Mouse (Mus musculus) midbrain, embryonic 10.5 days (tissue): Measurements from ENCODE around the gene Thrsp. TPM values are rescaled to one million over a fixed set of nuclear protein-coding genes. Genes with fewer than 3 reads are reported as not detected.
A peak's percentile ranks its signal among the peaks of the same experiment; 100 is the strongest.

Experiments used
- DNase-seq: peaks from one replicate; pipeline ENCODE4 v3.0.0-alpha.2; 2017; ENCODE audit warnings: low spot score
- H3K27ac ChIP-seq: fragments of 300-500 bp; sonication (generic); replicated peaks from 2 replicates; pipeline ENCODE4 v1.5.1; 2016; ENCODE audit warnings: mild to moderate bottlenecking
- H3K27me3 ChIP-seq: fragments of 300-500 bp; sonication (generic); 2 replicates; pipeline ENCODE4 v1.6.1; 2016; ENCODE audit warnings: low read depth, mild to moderate bottlenecking; ENCODE audit not compliant: poor library complexity, severe bottlenecking
- H3K36me3 ChIP-seq: fragments of 300-500 bp; sonication (generic); 2 replicates; pipeline ENCODE4 v1.6.1; 2016; ENCODE audit warnings: mild to moderate bottlenecking, moderate library complexity
- H3K4me1 ChIP-seq: fragments of 300-500 bp; sonication (generic); 2 replicates; pipeline ENCODE4 v1.6.1; 2016
- H3K4me3 ChIP-seq: fragments of 300-500 bp; sonication (generic); 2 replicates; pipeline ENCODE4 v1.5.1; 2016; ENCODE audit warnings: mild to moderate bottlenecking, moderate library complexity
- H3K9me3 ChIP-seq: fragments of 300-500 bp; sonication (generic); replicated peaks from 2 replicates; pipeline ENCODE4 v1.6.1; 2016; ENCODE audit warnings: mild to moderate bottlenecking
- WGBS: fragments of 180-500 bp; shearing (Covaris S2); methylation state at CpG from one replicate; pipeline ENCODE4 v1.1.7; 2016; 5-methylcytosine and 5-hydroxymethylcytosine counted together
- polyA plus RNA-seq: library from polyadenylated mRNA; unstranded; fragments of >200 nt; fragmentation: Nextera tagmentation; extraction: Ambion mirVana; gene quantifications from 2 replicates; pipeline ENCODE4 v1.2.1, GENCODE M21; 2016

The Thrsp gene
- polyA plus RNA-seq, 1 experiment from 2014 or later: 0.51 TPM

DNA sequence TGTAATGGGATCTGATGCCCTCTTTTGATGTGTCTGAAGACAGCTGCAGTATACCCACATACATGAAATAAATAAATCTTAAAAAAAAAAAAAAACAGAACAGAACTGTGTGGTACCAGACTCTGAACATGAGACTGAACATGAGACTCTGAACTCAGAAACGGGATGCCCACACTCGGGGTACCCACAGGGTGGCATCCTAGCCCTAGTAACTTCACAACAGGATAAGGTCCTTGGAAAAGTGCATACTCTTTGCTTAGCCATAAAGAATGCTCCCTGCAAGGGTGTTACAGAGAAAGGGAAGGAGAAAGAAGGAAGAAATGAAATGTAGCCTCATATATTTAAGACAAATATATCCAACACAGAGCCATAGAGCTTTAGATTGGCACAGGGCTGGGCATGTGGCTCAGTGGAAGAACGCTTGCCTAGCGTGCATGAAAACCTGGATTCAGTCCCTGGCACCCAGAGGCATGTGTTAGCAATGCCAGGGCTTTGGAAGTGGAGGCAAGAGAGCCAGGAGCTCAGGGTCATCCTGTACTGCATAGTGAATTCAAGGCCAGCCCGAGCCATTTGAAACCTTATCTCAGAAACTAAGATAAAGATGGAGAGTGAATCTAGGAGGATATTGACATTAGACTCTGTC, 10.4 kb upstream of the Thrsp start:
- H3K27me3 ChIP-seq: no peaks in the 10 kb centered on the region
- no peaks in the 10 kb centered on the region for H3K9me3 ChIP-seq
- no peak for DNase-seq
- peaks cover 22% of the 10 kb centered on the region for H3K4me1 ChIP-seq
- H3K4me3 ChIP-seq: no peak overlapping the region
- H3K36me3 ChIP-seq: no peaks in the 10 kb centered on the region
- H3K27ac ChIP-seq: no peak overlapping the region
- WGBS: 87% methylated on average over 5 of the region's 5 CpGs

DNA sequence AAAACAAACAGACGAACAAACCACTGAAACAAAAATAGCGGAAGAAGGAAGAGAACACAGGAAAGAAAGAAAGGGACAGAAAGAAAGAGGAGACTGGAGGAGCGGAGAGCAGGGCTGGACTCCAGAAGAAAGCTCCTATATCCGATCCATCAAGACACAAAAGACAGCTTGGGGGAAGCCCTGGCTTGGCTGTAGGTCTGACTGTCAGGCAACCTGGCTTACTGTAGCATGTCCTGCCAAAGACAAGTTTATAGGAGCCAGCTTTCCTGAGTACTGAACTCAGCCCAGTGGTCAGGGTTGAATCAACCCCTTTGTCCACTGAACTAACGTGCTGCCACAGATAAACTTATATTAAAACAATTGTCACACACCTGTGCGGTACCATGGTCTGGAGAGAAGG, 9.8 kb upstream of the Thrsp start:
- H3K4me3 ChIP-seq: no peak overlapping the region
- no peaks in the 10 kb centered on the region for H3K27me3 ChIP-seq
- no peak for DNase-seq
- H3K27ac ChIP-seq: no peak overlapping the region
- H3K36me3 ChIP-seq: no peaks in the 10 kb centered on the region
- WGBS: 84% methylated on average over 6 of the region's 6 CpGs
- peaks cover 22% of the 10 kb centered on the region for H3K4me1 ChIP-seq
- H3K9me3 ChIP-seq: no peaks in the 10 kb centered on the region

DNA sequence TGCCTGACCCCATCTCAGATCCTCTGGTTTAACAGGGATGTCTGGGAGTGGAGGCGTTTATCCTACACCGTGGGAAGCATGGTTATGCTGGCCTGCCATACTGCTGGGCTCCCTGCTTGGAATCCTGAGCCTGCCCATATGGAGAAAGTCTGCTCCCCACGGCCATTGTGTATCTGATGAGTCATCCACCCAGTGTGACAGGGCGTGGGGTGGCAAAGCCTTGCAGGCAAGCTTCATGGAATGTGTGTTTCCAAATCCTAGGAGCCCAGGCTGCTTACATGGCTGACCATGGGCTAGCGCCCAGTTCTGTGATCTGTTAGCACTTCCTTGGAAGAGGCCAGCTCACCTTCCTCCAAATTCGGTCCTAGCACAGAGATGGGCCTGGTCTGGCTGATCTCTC, 9.0 kb upstream of the Thrsp start:
- H3K27ac ChIP-seq: no peak overlapping the region
- 77% methylated on average over 6 of the region's 6 CpGs for WGBS
- H3K4me3 ChIP-seq: no peak overlapping the region
- no peaks in the 10 kb centered on the region for H3K9me3 ChIP-seq
- H3K4me1 ChIP-seq: peaks cover 19% of the 10 kb centered on the region
- no peaks in the 10 kb centered on the region for H3K36me3 ChIP-seq
- no peaks in the 10 kb centered on the region for H3K27me3 ChIP-seq
- no peak for DNase-seq

DNA sequence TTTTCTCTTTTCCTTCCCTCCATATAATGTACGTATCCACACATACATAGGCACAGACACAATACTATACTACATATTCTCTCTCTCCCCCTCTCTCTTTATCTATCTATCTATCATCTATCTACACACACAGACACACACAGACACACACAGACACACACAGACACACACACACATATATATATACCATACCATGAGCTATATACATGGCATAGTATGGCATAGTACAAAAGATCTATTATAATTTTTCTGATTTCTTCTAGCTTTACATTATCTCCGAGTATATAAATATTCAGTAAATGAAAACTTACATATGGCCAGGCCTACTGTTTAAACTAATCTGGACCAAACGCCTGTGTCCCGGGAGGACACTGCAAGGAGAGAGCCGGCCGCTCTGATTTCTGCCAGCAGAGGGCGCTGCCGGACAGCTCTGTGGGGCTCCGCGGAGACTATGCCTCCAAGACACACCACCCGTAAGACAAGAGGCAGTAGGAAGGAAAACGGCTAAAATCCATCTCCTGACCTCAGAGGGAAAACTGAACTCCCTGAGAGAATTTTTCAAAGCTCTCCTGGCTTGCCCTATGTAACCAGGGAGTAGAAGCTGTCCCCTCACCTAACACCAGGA, 7.2 kb upstream of the Thrsp start:
- H3K36me3 ChIP-seq: no peaks in the 10 kb centered on the region
- DNase-seq: peak; percentile 89
- 0 out of 2 replicates have a peak overlapping the region, but pooled peaks have one; percentile 34 for H3K27ac ChIP-seq
- peaks cover 11% of the 10 kb centered on the region for H3K4me1 ChIP-seq
- no peak overlapping the region for H3K4me3 ChIP-seq
- H3K27me3 ChIP-seq: no peaks in the 10 kb centered on the region
- WGBS: 9% methylated on average over 12 of the region's 12 CpGs
- no peaks in the 10 kb centered on the region for H3K9me3 ChIP-seq

DNA sequence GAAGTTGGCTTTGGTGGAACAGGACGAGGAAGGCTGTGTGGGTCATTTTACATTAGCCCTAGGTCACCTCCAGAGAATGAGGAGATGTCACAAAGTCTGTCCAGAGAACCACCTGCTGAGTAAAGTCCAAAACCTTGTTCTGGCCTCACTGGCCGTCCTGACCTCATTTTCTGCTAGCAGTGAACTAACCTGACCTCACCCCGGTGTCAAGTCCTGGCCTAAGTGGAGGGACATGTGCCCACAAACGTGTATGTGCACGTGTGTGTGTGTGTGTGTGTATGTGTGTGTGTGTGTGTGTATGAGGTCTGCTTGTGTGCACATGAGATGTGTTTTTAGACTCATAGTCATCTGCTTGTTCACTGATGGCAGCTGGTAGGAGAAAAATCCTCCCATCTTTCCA, 6.2 kb upstream of the Thrsp start:
- Histone ChIP-seq H3K4me3 (no peak overlapping the region), H3K9me3 (no peaks in the 10 kb centered on the region), H3K36me3 (no peaks in the 10 kb centered on the region), H3K4me1 (peaks cover 8% of the 10 kb centered on the region; the same call in 1 of the 2 replicates), H3K27me3 (no peaks in the 10 kb centered on the region), H3K27ac (no peak overlapping the region)
- DNase-seq: no peak
- 68% methylated on average over 5 of the region's 5 CpGs for WGBS

DNA sequence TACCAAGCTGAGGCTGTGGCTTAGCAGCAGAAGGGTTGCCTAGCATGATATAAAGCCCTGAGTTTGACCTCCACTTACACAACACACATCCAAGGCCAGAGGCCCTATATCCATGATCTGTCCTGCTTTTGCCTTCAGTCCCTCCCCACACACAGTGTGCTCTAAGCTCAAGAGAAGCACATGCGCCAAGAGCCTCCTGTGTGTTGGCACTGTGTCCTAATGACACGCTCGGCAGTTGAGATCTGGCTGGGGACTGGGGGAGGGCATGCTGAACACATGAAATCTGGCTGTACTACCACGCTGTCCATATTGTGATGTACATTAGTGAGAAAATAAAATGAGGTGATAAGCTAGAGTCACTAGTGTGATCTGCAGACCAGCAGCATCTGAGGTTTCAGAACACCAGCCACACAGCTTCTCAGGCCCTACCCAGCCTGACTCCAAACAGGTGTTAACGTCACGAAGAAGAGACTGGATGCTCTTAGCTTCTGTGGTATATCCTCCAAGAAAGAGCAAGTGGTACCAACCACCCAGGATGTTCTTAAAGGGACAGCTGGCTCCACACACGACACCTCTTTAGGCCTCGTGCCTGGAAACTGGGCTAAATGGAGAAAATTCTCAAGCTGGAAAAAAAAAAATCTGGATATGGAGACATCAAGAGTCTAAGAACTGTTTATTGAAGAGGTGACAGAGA, 3.6 kb upstream of the Thrsp start:
- no peak for DNase-seq
- WGBS: 91% methylated on average over 8 of the region's 8 CpGs
- Histone ChIP-seq H3K27me3 (no peaks in the 10 kb centered on the region), H3K4me1 (peaks cover 10% of the 10 kb centered on the region; the same call in 1 of the 2 replicates), H3K36me3 (no peaks in the 10 kb centered on the region), H3K9me3 (no peaks in the 10 kb centered on the region), H3K4me3 (no peak overlapping the region), H3K27ac (no peak overlapping the region)

DNA sequence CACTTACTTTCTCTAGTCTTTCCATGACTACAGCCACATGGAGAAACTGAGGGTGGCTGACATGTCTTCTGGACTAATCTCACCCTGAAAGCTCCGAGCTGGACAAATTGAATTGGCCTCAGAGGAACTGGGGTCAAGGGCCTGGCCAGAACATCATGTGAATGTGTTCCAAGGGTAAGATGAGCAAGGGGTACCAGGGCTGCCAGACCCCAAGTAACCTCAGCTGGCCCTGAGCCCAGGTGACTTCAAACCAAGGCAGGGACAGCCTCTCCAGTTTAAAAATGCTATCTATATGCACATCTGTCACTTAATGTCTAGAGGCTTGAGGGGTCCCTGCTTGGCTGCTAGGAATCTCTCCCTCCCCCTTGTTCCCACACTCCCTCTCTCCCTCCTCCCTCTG, 2.9 kb upstream of the Thrsp start:
- H3K27ac ChIP-seq: no peak overlapping the region
- no peaks in the 10 kb centered on the region for H3K27me3 ChIP-seq
- H3K4me3 ChIP-seq: no peak overlapping the region
- H3K36me3 ChIP-seq: no peaks in the 10 kb centered on the region
- peaks cover 10% of the 10 kb centered on the region; the same call in 1 of the 2 replicates for H3K4me1 ChIP-seq
- DNase-seq: no peak
- H3K9me3 ChIP-seq: no peaks in the 10 kb centered on the region
- 66% methylated on average over 1 of the region's 1 CpGs for WGBS

DNA sequence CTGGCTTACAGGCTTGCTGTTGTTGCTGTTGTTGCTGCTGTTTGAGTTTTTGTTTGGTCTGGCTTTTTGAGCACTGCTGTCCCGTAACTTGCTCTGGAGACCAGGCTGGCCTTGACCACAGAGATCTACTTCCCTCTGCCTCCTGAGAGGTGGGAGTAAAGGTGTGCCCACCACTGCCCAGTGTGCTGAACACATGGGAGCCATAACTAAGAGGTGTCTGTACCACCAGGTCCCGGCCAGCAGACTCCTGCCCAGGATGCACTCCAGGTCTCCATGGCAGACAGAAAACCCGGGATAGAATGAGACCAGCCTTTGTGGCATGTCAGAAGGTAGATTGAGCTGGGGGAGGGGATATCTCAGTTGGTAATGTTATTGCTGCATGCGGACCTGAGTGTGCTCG, 1.6 kb upstream of the Thrsp start:
- WGBS: 92% methylated on average over 5 of the region's 5 CpGs

DNA sequence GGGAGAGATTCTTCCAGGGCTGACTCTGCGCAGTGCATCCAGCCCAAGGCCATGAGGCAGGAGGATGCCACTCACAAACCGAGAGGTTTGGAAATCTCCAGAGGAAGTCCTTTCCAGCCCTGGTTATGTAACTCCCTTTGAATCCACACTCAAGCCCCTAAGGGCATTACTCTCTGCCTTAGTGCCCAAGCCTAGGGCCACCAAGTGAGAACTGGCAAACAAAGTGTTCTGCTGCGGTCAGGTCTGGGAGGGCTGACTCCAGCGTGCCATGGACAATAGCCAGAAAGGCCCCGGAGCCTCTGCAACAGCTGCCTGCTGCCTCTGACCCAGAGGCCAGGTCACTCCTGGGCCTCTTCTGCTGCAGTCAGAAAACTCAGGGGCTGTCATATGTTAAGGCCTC, 1.2 kb upstream of the Thrsp start:
- DNase-seq: no peak
- H3K4me1 ChIP-seq: peaks cover 8% of the 10 kb centered on the region; the same call in 1 of the 2 replicates
- WGBS: 81% methylated on average over 5 of the region's 5 CpGs
- H3K27me3 ChIP-seq: no peaks in the 10 kb centered on the region
- no peak overlapping the region for H3K4me3 ChIP-seq
- H3K36me3 ChIP-seq: no peaks in the 10 kb centered on the region
- no peak overlapping the region; the same call in 1 of the 2 replicates for H3K27ac ChIP-seq
- no peaks in the 10 kb centered on the region for H3K9me3 ChIP-seq

More for the DNA sequence above, 1.6 kb upstream of the Thrsp start:
- Histone ChIP-seq H3K27me3 (no peaks in the 10 kb centered on the region), H3K4me1 (peaks cover 8% of the 10 kb centered on the region; the same call in 1 of the 2 replicates), H3K4me3 (no peak overlapping the region), H3K27ac (no peak overlapping the region), H3K36me3 (no peaks in the 10 kb centered on the region), H3K9me3 (no peaks in the 10 kb centered on the region)
- no peak for DNase-seq

DNA sequence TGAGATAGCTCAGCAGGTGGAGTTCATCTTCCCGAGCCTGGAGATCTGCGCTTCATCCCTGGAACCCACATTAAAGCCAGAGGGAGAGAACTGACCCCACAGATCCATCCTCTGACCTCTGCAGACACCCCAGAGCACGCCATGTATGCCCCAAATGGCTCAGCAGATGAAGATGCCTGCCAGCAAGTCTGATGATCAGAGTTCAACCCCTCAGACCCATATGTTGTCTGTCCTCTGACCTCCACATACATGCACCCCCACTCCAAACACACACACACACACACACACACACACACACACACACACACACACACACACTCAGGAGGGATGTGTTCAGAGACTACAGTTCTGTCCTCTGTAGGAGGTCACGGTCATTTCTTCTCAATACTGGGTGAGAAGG, 1.1 kb downstream of the Thrsp start:
- Histone ChIP-seq H3K27me3 (no peaks in the 10 kb centered on the region), H3K36me3 (peaks cover 13% of the 10 kb centered on the region; the same call in 1 of the 2 replicates), H3K9me3 (no peaks in the 10 kb centered on the region), H3K4me1 (peaks cover 8% of the 10 kb centered on the region; the same call in 1 of the 2 replicates), H3K4me3 (no peak overlapping the region), H3K27ac (no peak overlapping the region)
- WGBS: 87% methylated on average over 4 of the region's 4 CpGs
- no peak for DNase-seq

DNA sequence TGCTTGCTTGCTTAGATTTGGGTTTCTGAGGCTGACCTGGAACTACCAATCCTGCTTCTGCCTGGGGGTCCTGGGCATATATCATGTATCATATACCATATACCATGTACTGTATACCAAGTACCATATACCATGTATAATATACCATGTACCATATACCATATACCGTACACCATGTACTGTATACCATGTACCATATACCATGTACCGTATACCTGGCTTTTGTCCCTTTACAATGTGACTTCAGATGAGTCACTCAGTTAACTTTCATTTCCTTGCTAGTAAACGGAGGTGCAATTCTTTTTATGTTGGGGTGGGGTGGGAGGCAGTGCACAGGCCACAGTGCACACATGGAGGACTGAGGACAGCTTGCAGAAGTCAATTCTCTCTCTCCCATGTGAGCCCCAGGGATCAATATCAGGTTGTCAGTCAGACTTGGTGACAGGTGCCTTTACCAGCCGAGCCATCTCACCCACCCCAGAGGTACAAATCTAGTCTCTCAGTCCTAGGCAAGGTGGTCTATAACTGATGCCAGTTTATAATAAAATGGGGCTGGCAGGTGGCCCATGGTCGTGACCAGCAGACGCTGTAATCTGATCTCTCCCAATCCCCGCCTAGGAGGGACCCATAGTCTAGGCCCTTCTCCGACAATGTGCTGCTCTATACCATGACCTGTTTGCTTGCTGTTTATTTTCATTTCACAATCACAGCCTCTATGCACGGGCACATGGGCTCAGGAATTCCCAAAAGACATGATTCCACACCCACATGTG, 2.4 kb downstream of the Thrsp start:
- no peaks in the 10 kb centered on the region for H3K9me3 ChIP-seq
- WGBS: 73% methylated on average over 9 of the region's 9 CpGs
- H3K27ac ChIP-seq: no peak overlapping the region
- H3K4me1 ChIP-seq: peaks cover 8% of the 10 kb centered on the region; the same call in 1 of the 2 replicates
- peaks cover 27% of the 10 kb centered on the region for H3K36me3 ChIP-seq
- no peaks in the 10 kb centered on the region for H3K27me3 ChIP-seq
- no peak for DNase-seq
- H3K4me3 ChIP-seq: no peak overlapping the region

DNA sequence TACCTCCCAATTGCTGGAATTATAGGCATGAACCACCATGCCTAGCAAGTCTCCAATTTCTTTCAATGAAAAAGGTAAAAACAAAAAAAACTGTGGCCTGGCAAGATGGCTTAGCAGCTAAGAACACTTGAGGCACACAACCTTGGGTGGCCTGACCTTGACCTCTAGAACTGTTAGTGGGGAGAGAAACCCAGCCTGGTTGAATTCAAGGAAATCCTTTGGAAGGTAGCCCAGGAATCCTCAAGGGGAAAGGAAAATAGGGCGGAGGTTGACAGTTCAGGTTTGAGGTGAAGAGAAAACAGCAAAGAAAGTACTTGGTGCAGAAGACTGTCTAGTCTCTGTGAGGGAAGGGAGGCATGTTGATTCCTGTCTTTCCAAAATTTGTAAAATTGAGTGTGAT, 3.1 kb downstream of the Thrsp start:
- Histone ChIP-seq H3K27me3 (no peaks in the 10 kb centered on the region), H3K9me3 (no peaks in the 10 kb centered on the region), H3K4me1 (peaks cover 8% of the 10 kb centered on the region; the same call in 1 of the 2 replicates), H3K36me3 (peaks cover 33% of the 10 kb centered on the region), H3K4me3 (no peak overlapping the region), H3K27ac (no peak overlapping the region)
- no peak for DNase-seq
- WGBS: 90% methylated on average over 1 of the region's 1 CpGs
